Mouse (Mus musculus): ENCODE measurements around the gene Large2. TPM values are rescaled to one million over a fixed set of nuclear protein-coding genes. Genes with fewer than 3 reads are reported as not detected.

Large2 gene
- polyA plus RNA-seq, 1 experiment: 1.9 TPM

DNA sequence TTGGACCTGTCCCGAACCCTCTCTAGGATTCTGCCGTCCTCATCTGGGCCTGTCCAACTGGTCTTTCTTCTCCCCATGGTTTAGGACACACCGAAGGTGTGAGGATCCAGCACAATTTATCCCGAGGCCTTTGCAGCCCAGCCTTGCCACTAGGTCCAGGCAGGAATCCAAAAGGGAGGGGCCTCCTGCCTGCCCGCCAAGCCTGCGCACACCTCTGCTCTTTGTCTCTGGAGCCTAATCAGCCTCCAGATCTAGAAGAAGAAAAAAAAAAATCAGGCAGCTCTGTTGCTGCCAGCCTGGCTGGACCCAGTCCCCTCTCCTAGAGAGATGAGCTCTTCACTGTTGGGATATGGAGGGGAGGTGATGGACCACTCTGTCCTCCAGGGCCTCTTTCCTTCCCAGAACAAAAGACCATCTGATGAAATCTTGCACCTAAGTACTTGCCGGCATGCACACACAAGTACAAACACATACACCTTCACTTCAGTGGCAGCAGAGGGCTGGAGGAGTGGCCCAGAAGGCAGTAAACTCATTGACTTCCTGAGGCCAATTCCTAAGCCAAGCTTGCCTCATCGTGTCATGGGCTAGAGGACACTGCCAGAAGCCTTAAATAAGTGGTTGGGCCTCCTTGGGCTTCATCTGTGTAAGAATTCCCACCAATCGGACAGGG lies 1.8 kb downstream of the Large2 start:
- no peak for DNase-seq (ENCODE audit: low read depth in 1 of 2, low spot score in 2 of 2)
- Histone ChIP-seq H3K27ac (ENCODE audit: insufficient read depth, low read length) (no peak overlapping the region), H3K4me3 (ENCODE audit: extremely low read depth, insufficient read depth, insufficient read length) (no peak overlapping the region), H3K4me1 (ENCODE audit: control insufficient read depth, insufficient read depth, insufficient read length) (peaks cover 18% of the 10 kb centered on the region), H3K36me3 (ENCODE audit: control insufficient read depth, insufficient read depth, low read length) (no peaks in the 10 kb centered on the region; the same call in 1 of the 2 replicates), H3K27me3 (ENCODE audit: control insufficient read depth, insufficient read depth, low read length) (peaks cover 11% of the 10 kb centered on the region)
- 75% methylated on average over 9 of the region's 9 CpGs for WGBS
- TF ChIP-seq POLR2A (IDR thresholded peaks at IDR 0.05; ENCODE audit: low read depth, low read length) (no peak), CTCF (IDR thresholded peaks at IDR 0.05; ENCODE audit: extremely low read depth, insufficient read depth, insufficient read length, insufficient replicate concordance) (no peak)

DNA sequence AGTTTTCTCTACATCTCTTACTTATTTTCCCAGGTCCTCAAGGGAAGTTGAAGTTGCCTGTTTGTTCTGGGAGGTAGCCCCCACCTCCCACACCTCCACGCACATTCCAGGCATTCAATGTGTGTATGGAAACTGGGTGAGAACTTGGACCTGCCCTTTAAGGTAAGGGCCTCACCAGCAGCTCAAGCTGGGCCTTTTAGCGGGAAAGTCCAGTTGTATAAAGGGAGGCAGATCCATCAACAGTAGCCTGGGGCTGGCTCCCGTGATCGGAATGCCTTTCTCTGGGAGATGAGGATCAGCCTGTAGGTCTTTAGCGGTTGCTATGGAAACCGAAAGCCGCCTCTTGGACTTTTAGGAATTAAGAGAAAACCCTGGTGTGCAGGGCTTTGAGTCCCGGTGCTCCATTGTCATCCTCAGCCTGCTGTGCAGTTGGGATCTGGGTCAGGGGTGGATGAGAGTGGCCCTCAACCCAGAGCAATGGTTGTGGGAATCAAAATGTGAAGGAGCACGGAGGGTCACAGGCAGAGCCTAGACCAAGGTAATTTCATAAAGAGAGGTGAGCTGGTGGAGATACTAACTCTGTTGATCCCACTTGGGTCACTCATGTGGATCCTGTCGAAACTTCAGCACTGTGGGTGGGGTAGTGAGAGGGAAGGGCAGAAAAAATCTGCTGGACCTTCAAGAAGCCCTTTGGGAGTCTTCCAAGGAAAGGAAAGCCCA lies 2.5 kb downstream of the Large2 start:
- Histone ChIP-seq H3K4me1 (ENCODE audit: control insufficient read depth, insufficient read depth, insufficient read length) (peaks cover 18% of the 10 kb centered on the region), H3K36me3 (ENCODE audit: control insufficient read depth, insufficient read depth, low read length) (no peaks in the 10 kb centered on the region), H3K27ac (ENCODE audit: insufficient read depth, low read length) (no peak overlapping the region), H3K4me3 (ENCODE audit: extremely low read depth, insufficient read depth, insufficient read length) (no peak overlapping the region), H3K27me3 (ENCODE audit: control insufficient read depth, insufficient read depth, low read length) (peaks cover 11% of the 10 kb centered on the region)
- DNase-seq (ENCODE audit: low read depth in 1 of 2, low spot score in 2 of 2): no peak
- no peak for TF ChIP-seq CTCF (IDR thresholded peaks at IDR 0.05; ENCODE audit: extremely low read depth, insufficient read depth, insufficient read length, insufficient replicate concordance)
- no peak for TF ChIP-seq POLR2A (IDR thresholded peaks at IDR 0.05; ENCODE audit: low read depth, low read length)
- WGBS: 89% methylated on average over 10 of the region's 10 CpGs

DNA sequence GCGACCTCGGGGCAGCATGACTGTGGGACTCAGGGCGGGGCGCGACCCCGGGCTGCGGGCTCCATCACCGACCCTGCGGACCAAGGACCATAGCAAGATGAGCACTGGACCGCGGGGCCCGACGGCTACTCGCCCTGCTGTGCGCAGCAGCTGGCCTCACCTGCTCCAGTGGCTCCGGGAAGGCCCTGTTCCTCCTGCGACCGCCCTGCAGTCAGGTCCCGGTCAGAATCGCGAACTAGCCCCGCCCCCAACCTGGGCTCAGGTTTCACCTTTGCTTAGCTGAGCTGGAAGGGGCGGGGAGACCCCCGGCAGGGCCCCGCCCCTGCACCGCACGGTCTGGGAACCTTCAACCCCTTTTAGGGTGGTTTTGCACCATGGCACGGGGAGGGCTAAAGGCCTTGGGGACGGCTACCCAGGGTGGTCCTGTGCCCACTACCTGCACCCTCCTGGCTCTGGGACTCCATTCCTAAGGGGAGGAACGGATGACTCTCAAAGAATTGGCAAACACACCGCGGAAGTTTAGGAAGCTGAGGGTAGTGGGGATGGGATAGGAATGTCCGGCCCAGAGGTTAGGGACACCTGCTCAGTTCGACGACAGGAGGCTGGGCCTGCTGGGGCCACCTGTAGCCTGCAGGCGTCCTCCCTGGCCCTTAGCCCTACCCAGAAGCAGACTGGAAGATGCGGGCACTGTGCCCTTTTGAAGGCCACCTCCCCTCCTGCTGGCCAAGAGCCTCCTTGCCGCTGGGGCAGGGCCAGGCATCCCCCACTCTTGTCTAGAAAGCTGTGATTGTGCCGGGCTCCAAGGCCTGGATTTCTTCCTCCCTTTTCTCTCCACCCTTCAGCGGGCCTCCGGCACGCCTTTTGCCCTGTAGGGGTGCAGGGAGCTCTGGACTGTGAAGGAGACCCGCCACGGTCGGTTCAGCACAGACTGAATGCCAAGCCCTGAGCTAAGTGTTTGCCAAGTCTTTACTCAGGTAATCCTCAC lies 3.6 kb downstream of the Large2 start:
- Histone ChIP-seq H3K27me3 (ENCODE audit: control insufficient read depth, insufficient read depth, low read length) (peaks cover 11% of the 10 kb centered on the region), H3K36me3 (ENCODE audit: control insufficient read depth, insufficient read depth, low read length) (no peaks in the 10 kb centered on the region), H3K27ac (ENCODE audit: insufficient read depth, low read length) (no peak overlapping the region), H3K4me3 (ENCODE audit: extremely low read depth, insufficient read depth, insufficient read length) (peak overlapping the region; percentile 50), H3K4me1 (ENCODE audit: control insufficient read depth, insufficient read depth, insufficient read length) (peaks cover 15% of the 10 kb centered on the region)
- DNase-seq (ENCODE audit: low read depth in 1 of 2, low spot score in 2 of 2): peak in 1 of 2 experiments; percentile 25
- TF ChIP-seq POLR2A (IDR thresholded peaks at IDR 0.05; ENCODE audit: low read depth, low read length): no peak
- no peak for TF ChIP-seq CTCF (IDR thresholded peaks at IDR 0.05; ENCODE audit: extremely low read depth, insufficient read depth, insufficient read length, insufficient replicate concordance)
- 21% methylated on average over 45 of the region's 45 CpGs for whole genome bisulfite sequencing

DNA sequence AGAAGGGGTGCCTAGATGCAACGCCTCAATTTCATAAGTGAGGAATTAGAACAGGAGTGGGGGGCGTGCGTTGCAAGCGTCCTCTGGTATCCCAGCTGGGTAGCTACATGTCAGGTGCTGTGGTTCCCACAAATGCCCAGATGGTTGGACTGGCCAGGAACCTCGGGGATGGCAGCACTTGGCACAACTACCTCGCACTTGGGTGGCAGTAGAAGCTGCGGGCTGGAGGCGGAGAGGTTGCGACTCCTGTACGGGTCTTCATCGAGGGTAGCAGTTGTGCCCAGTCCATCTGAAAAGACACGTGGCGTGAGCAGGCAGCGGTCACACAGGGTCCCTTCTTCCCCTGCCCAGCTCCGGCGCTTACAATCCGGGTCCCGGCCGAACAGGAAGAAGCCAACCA lies 4.3 kb downstream of the Large2 start:
- no peak overlapping the region for H3K27ac ChIP-seq (ENCODE audit: insufficient read depth, low read length)
- TF ChIP-seq CTCF (IDR thresholded peaks at IDR 0.05; ENCODE audit: extremely low read depth, insufficient read depth, insufficient read length, insufficient replicate concordance) (no peak), POLR2A (IDR thresholded peaks at IDR 0.05; ENCODE audit: low read depth, low read length) (no peak)
- H3K27me3 ChIP-seq (ENCODE audit: control insufficient read depth, insufficient read depth, low read length): peaks cover 11% of the 10 kb centered on the region
- no peaks in the 10 kb centered on the region for H3K36me3 ChIP-seq (ENCODE audit: control insufficient read depth, insufficient read depth, low read length)
- peak overlapping the region; percentile 50; the same call in 1 of the 2 replicates for H3K4me3 ChIP-seq (ENCODE audit: extremely low read depth, insufficient read depth, insufficient read length)
- 28% methylated on average over 19 of the region's 19 CpGs for WGBS
- H3K4me1 ChIP-seq (ENCODE audit: control insufficient read depth, insufficient read depth, insufficient read length): peaks cover 10% of the 10 kb centered on the region
- DNase-seq (ENCODE audit: low read depth in 1 of 2, low spot score in 2 of 2): no peak

DNA sequence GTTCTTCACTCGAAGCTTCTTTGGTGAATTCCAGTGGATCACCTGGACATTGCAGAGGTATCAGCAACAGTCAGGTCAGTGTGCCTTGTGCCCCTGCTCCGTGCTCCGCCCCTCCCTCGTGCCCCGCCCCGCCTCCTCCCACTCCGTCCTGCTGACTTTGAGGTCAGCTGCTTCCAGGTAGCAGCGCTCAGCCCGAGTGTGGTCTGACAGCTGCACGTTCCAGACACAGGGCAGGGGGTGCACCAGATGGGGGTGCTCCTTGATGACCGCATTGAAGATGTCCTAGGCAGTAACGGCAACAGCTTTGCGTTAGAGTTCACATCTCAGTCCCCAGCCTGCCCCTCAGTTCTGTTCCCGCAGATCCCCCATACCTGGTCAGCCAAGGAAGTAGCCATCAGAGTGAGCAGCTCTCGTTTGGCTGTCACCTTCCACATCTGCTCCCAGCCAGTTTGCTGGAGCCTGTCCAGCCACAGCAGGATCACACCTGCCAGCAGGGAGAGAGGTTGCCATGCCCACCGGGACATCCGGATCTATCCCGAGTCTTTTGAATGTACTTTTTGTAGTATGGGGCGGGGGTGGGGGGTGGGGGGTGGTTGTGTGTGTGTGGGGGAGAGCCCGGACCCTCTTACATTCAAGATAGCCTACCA lies 7.2 kb downstream of the Large2 start:
- Histone ChIP-seq H3K27ac (ENCODE audit: insufficient read depth, low read length) (no peak overlapping the region), H3K27me3 (ENCODE audit: control insufficient read depth, insufficient read depth, low read length) (peaks cover 11% of the 10 kb centered on the region), H3K4me1 (ENCODE audit: control insufficient read depth, insufficient read depth, insufficient read length) (peaks cover 10% of the 10 kb centered on the region), H3K36me3 (ENCODE audit: control insufficient read depth, insufficient read depth, low read length) (peaks cover 5% of the 10 kb centered on the region; the same call in 1 of the 2 replicates), H3K4me3 (ENCODE audit: extremely low read depth, insufficient read depth, insufficient read length) (no peak overlapping the region)
- 64% methylated on average over 20 of the region's 20 CpGs for WGBS
- DNase-seq (ENCODE audit: low read depth in 1 of 2, low spot score in 2 of 2): no peak
- no peak for TF ChIP-seq CTCF (IDR thresholded peaks at IDR 0.05; ENCODE audit: extremely low read depth, insufficient read depth, insufficient read length, insufficient replicate concordance)
- no peak for TF ChIP-seq POLR2A (IDR thresholded peaks at IDR 0.05; ENCODE audit: low read depth, low read length)

DNA sequence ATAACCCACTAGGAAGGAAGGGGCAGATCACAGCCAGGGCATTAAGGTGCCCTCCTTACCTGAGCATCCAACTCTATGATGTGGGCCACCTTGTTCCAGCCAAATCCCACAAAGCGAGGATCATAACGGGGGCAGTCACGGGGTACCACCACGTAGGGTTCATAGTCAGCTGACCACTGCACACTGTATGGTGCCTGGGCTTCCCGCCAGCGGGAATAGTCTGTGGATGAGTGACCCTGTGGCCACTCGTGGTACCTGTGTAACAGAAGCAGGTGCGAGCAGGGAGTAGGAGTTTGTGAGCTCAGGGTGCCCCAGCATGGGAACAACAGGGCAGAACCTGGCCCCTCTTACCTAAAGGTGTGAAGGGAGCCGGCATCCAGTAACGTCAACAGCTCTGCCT lies 9.1 kb downstream of the Large2 start:
- peaks cover 4% of the 10 kb centered on the region for H3K4me1 ChIP-seq (ENCODE audit: control insufficient read depth, insufficient read depth, insufficient read length)
- no peak for DNase-seq (ENCODE audit: low read depth in 1 of 2, low spot score in 2 of 2)
- 91% methylated on average over 10 of the region's 10 CpGs for WGBS
- no peak overlapping the region for H3K4me3 ChIP-seq (ENCODE audit: extremely low read depth, insufficient read depth, insufficient read length)
- TF ChIP-seq POLR2A (IDR thresholded peaks at IDR 0.05; ENCODE audit: low read depth, low read length) (no peak), CTCF (IDR thresholded peaks at IDR 0.05; ENCODE audit: extremely low read depth, insufficient read depth, insufficient read length, insufficient replicate concordance) (no peak)
- H3K27ac ChIP-seq (ENCODE audit: insufficient read depth, low read length): no peak overlapping the region
- peaks cover 5% of the 10 kb centered on the region; the same call in 1 of the 2 replicates for H3K27me3 ChIP-seq (ENCODE audit: control insufficient read depth, insufficient read depth, low read length)
- peaks cover 5% of the 10 kb centered on the region; the same call in 1 of the 2 replicates for H3K36me3 ChIP-seq (ENCODE audit: control insufficient read depth, insufficient read depth, low read length)
